Mouse (Mus musculus) MEL (cell line): Measurements from ENCODE around the gene 6030445D17Rik.

Experiments
- CHD2 ChIP-seq: IDR thresholded peaks from 2 replicates; pipeline ENCODE4 v1.6.1; 2011; ENCODE audit warnings: low read length, improper control_type of control experiment
- CTCF ChIP-seq, 3 experiments: IDR thresholded peaks in 2 of 3; conservative IDR thresholded peaks in 1 of 3; 2 replicates each; pipeline ENCODE4 v1.5.1; 2011 to 2012; ENCODE audit warnings: low read length in 3 of 3, low read depth in 2 of 3, mild to moderate bottlenecking in 2 of 3, improper control_type of control experiment in 1 of 3, inconsistent platforms in 1 of 3, mixed read lengths in 1 of 3, moderate library complexity in 1 of 3; ENCODE audit not compliant: control insufficient read depth in 1 of 3, insufficient read depth in 1 of 3, poor library complexity in 1 of 3, severe bottlenecking in 1 of 3
- MAFK ChIP-seq: IDR thresholded peaks from 2 replicates; pipeline ENCODE4 v1.6.1; 2011; ENCODE audit warnings: low read depth, mild to moderate bottlenecking, low read length, improper control_type of control experiment, borderline replicate concordance
- MAX ChIP-seq: IDR thresholded peaks from 2 replicates; pipeline ENCODE4 v1.6.1; 2011; ENCODE audit warnings: low read length, improper control_type of control experiment
- MAZ ChIP-seq: IDR thresholded peaks from 2 replicates; pipeline ENCODE4 v1.6.1; 2012; ENCODE audit warnings: low read depth, mild to moderate bottlenecking, inconsistent platforms, low read length, improper control_type of control experiment
- MEF2A ChIP-seq: IDR thresholded peaks from 2 replicates; pipeline ENCODE4 v1.6.1; 2014; ENCODE audit warnings: low read depth, mild to moderate bottlenecking, inconsistent platforms, low read length, improper control_type of control experiment; ENCODE audit not compliant: poor library complexity, insufficient replicate concordance, severe bottlenecking; ENCODE audit errors: extremely low read depth
- NRF1 ChIP-seq: IDR thresholded peaks from 2 replicates; pipeline ENCODE4 v1.6.1; 2014; ENCODE audit warnings: low read depth, mild to moderate bottlenecking, inconsistent platforms, low read length, improper control_type of control experiment, moderate library complexity; ENCODE audit not compliant: poor library complexity, insufficient read depth, severe bottlenecking
- POLR2A ChIP-seq, 2 experiments: IDR thresholded peaks; 2 replicates each; pipeline ENCODE4 v1.6.1; 2011 to 2012; ENCODE audit warnings: low read length in 2 of 2, mild to moderate bottlenecking in 2 of 2, control low read depth in 1 of 2, improper control_type of control experiment in 1 of 2, low read depth in 1 of 2, moderate library complexity in 1 of 2; ENCODE audit not compliant: control insufficient read depth in 1 of 2, insufficient read depth in 1 of 2, poor library complexity in 1 of 2
- TAL1 ChIP-seq: IDR thresholded peaks from 2 replicates; pipeline ENCODE4 v1.6.1; 2012; ENCODE audit warnings: mild to moderate bottlenecking, inconsistent platforms, low read length, moderate library complexity, mixed read lengths
- ZMIZ1 ChIP-seq: IDR thresholded peaks from 2 replicates; pipeline ENCODE4 v1.6.1; 2012; ENCODE audit warnings: low read depth, mild to moderate bottlenecking, inconsistent platforms, low read length, improper control_type of control experiment, moderate library complexity

- TF ChIP-seq CTCF (IDR thresholded peaks at IDR 0.05 in 2 of 3, conservative IDR thresholded peaks at IDR 0.05 in 1 of 3; ENCODE audit: control insufficient read depth in 1 of 3, insufficient read depth in 1 of 3, low read depth in 2 of 3, low read length in 3 of 3, poor library complexity in 1 of 3, severe bottlenecking in 1 of 3) = no peak
- no peak for TF ChIP-seq MEF2A
- no peak for TF ChIP-seq MAX
- no peak for TF ChIP-seq CHD2
- TF ChIP-seq POLR2A (IDR thresholded peaks at IDR 0.05; ENCODE audit: control insufficient read depth in 1 of 2, insufficient read depth in 1 of 2, low read depth in 1 of 2, low read length in 2 of 2, poor library complexity in 1 of 2) = 0 out of 4 replicates have a peak, but pooled peaks of 1 of the 2 experiments have one; percentile 13
- TF ChIP-seq NRF1 = no peak
- TF ChIP-seq MAFK = no peak
- no peak; the same call in 1 of the 2 replicates for TF ChIP-seq MAZ
- no peak for TF ChIP-seq TAL1
- TF ChIP-seq ZMIZ1 = no peak
Measured at GRCm38 (mm10) chr4:136470347-136471071, 8.5 kb downstream of the 6030445D17Rik start.
